Mouse (Mus musculus) midbrain, embryonic 14.5 days (tissue): Measurements from ENCODE around the gene Nudt4. TPM values are rescaled to one million over a fixed set of nuclear protein-coding genes. Genes with fewer than 3 reads are reported as not detected.
"Not testable (repeated sequence)": the region's sequence is repeated elsewhere in the genome, so short reads cannot be mapped to it uniquely, and the experiment has no call there.

Source experiments
- ATAC-seq: fragments of 200-750 bp; cut with Nextera tagmentation; 2 replicates; pipeline ENCODE4 v1.8.0; 2017; ENCODE audit warnings: moderate number of reproducible peaks, moderate library complexity; ENCODE audit not compliant: low FRiP score, low TSS enrichment
- DNase-seq: peaks from one replicate; pipeline ENCODE4 v3.0.0-alpha.2; 2015
- H3K27ac ChIP-seq: fragments of 300-500 bp; sonication (generic); replicated peaks from 2 replicates; pipeline ENCODE4 v1.5.1; 2014; ENCODE audit warnings: mild to moderate bottlenecking, low read depth, low read length, moderate library complexity
- H3K27me3 ChIP-seq: fragments of 300-500 bp; sonication (generic); 2 replicates; pipeline ENCODE4 v1.6.1; 2014; ENCODE audit warnings: low read length, control low read depth, mixed read lengths; ENCODE audit not compliant: control insufficient read depth, insufficient read depth
- H3K36me3 ChIP-seq: fragments of 300-500 bp; sonication (generic); 2 replicates; pipeline ENCODE4 v1.6.1; 2014; ENCODE audit warnings: low read length, control low read depth; ENCODE audit not compliant: control insufficient read depth, insufficient read depth
- H3K4me1 ChIP-seq: fragments of 300-500 bp; sonication (generic); 2 replicates; pipeline ENCODE4 v1.6.1; 2014; ENCODE audit warnings: mild to moderate bottlenecking, antibody characterized with exemption, low read length, control low read depth; ENCODE audit not compliant: control insufficient read depth, insufficient read depth
- H3K4me2 ChIP-seq: fragments of 300-500 bp; sonication (generic); 2 replicates; pipeline ENCODE4 v1.6.1; 2014; ENCODE audit warnings: mild to moderate bottlenecking, low read length, moderate library complexity
- H3K4me3 ChIP-seq: fragments of 300-500 bp; sonication (generic); replicated peaks from 2 replicates; pipeline ENCODE4 v1.5.1; 2014; ENCODE audit warnings: low read depth, low read length
- H3K9ac ChIP-seq: fragments of 300-500 bp; sonication (generic); replicated peaks from 2 replicates; pipeline ENCODE4 v1.6.1; 2014; ENCODE audit warnings: mild to moderate bottlenecking, low read length, moderate library complexity
- H3K9me3 ChIP-seq: fragments of 300-500 bp; sonication (generic); 2 replicates; pipeline ENCODE4 v1.6.1; 2016; ENCODE audit warnings: low read length, control low read depth, mixed read lengths; ENCODE audit not compliant: control insufficient read depth
- WGBS: fragments of 180-500 bp; shearing (Covaris S2); extraction: QIAGEN DNeasy Blood & Tissue Kit; methylation state at CpG from one replicate; pipeline ENCODE4 v1.1.7; 2014; 5-methylcytosine and 5-hydroxymethylcytosine counted together
- polyA plus RNA-seq: library from polyadenylated mRNA; unstranded; fragments of >200 nt; fragmentation: Nextera tagmentation; extraction: Ambion mirVana; gene quantifications from 2 replicates; pipeline ENCODE4 v1.2.1, GENCODE M21; 2014

Gene Nudt4
- polyA plus RNA-seq, 1 experiment from 2014 or later = 80.0 TPM

- not testable (repeated sequence) for H3K4me1 ChIP-seq, ATAC-seq, DNase-seq, H3K9me3 ChIP-seq, H3K4me2 ChIP-seq, H3K27ac ChIP-seq, H3K27me3 ChIP-seq, H3K4me3 ChIP-seq, H3K9ac ChIP-seq
- WGBS = 65% methylated on average over 5 of the region's 5 CpGs
- peaks cover 51% of the 10 kb centered on the region for H3K36me3 ChIP-seq
Measured at GRCm38 (mm10) chr10:95549080-95549479, 14.9 kb downstream of the Nudt4 start.

- Histone ChIP-seq H3K27me3 (no peaks in the 10 kb centered on the region), H3K27ac (no peak overlapping the region), H3K4me2 (no peak overlapping the region), H3K36me3 (peaks cover 53% of the 10 kb centered on the region), H3K9ac (no peak overlapping the region), H3K9me3 (no peaks in the 10 kb centered on the region), H3K4me1 (peaks cover 5% of the 10 kb centered on the region; the same call in 1 of the 2 replicates), H3K4me3 (no peak overlapping the region)
- WGBS = 83% methylated on average over 11 of the region's 11 CpGs
- ATAC-seq = no peak
- DNase-seq = no peak
Measured at GRCm38 (mm10) chr10:95548154-95548826, 15.7 kb downstream of the Nudt4 start.

GRCm38 (mm10) chr10:95546178-95546577 lies 17.8 kb downstream of the Nudt4 start:
- Histone ChIP-seq H3K27ac (no peak overlapping the region), H3K27me3 (no peaks in the 10 kb centered on the region), H3K36me3 (peaks cover 57% of the 10 kb centered on the region), H3K9me3 (no peaks in the 10 kb centered on the region), H3K9ac (no peak overlapping the region), H3K4me3 (no peak overlapping the region), H3K4me2 (no peak overlapping the region), H3K4me1 (no peaks in the 10 kb centered on the region)
- 90% methylated on average over 2 of the region's 2 CpGs for WGBS
- DNase-seq = no peak
- no peak for ATAC-seq

GRCm38 (mm10) chr10:95545051-95545450 lies 18.9 kb downstream of the Nudt4 start:
- Histone ChIP-seq H3K27me3 (no peaks in the 10 kb centered on the region), H3K4me1 (no peaks in the 10 kb centered on the region), H3K27ac (no peak overlapping the region), H3K4me2 (no peak overlapping the region), H3K9me3 (no peaks in the 10 kb centered on the region), H3K36me3 (peaks cover 52% of the 10 kb centered on the region), H3K4me3 (no peak overlapping the region), H3K9ac (no peak overlapping the region)
- ATAC-seq = no peak
- no peak for DNase-seq
- 67% methylated on average over 4 of the region's 4 CpGs for WGBS

- no peak overlapping the region for H3K4me3 ChIP-seq
- H3K36me3 ChIP-seq = peaks cover 48% of the 10 kb centered on the region
- 57% methylated on average over 2 of the region's 2 CpGs for WGBS
- H3K27me3 ChIP-seq = no peaks in the 10 kb centered on the region
- no peak overlapping the region for H3K27ac ChIP-seq
- H3K9ac ChIP-seq = no peak overlapping the region
- ATAC-seq (no peak), DNase-seq (no peak)
- H3K4me1 ChIP-seq = no peaks in the 10 kb centered on the region
- no peaks in the 10 kb centered on the region for H3K9me3 ChIP-seq
- H3K4me2 ChIP-seq = no peak overlapping the region
Measured at GRCm38 (mm10) chr10:95544651-95545050, 19.3 kb downstream of the Nudt4 start.

- ATAC-seq (no peak), DNase-seq (no peak)
- Histone ChIP-seq H3K27ac (no peak overlapping the region), H3K4me1 (no peaks in the 10 kb centered on the region), H3K9ac (no peak overlapping the region), H3K9me3 (no peaks in the 10 kb centered on the region), H3K27me3 (no peaks in the 10 kb centered on the region), H3K4me2 (no peak overlapping the region), H3K36me3 (peaks cover 41% of the 10 kb centered on the region), H3K4me3 (no peak overlapping the region)
Measured at GRCm38 (mm10) chr10:95544004-95544403, 19.9 kb downstream of the Nudt4 start.

GRCm38 (mm10) chr10:95543377-95543776 lies 20.6 kb downstream of the Nudt4 start:
- 93% methylated on average over 2 of the region's 2 CpGs for WGBS
- Histone ChIP-seq H3K4me3 (no peak overlapping the region), H3K27ac (no peak overlapping the region), H3K36me3 (peaks cover 37% of the 10 kb centered on the region), H3K4me2 (no peak overlapping the region), H3K27me3 (no peaks in the 10 kb centered on the region), H3K9ac (no peak overlapping the region), H3K9me3 (no peaks in the 10 kb centered on the region), H3K4me1 (no peaks in the 10 kb centered on the region)
- no peak for ATAC-seq
- no peak for DNase-seq

GRCm38 (mm10) chr10:95542916-95543315 lies 21.0 kb downstream of the Nudt4 start:
- Histone ChIP-seq H3K9me3 (no peaks in the 10 kb centered on the region), H3K4me1 (no peaks in the 10 kb centered on the region), H3K9ac (no peak overlapping the region), H3K27me3 (no peaks in the 10 kb centered on the region), H3K36me3 (peaks cover 33% of the 10 kb centered on the region), H3K27ac (no peak overlapping the region), H3K4me2 (no peak overlapping the region), H3K4me3 (no peak overlapping the region)
- no peak for ATAC-seq
- WGBS = 95% methylated on average over 4 of the region's 4 CpGs
- no peak for DNase-seq

- H3K9me3 ChIP-seq = no peaks in the 10 kb centered on the region
- H3K27ac ChIP-seq = no peak overlapping the region
- ATAC-seq (no peak), DNase-seq (no peak)
- no peak overlapping the region for H3K9ac ChIP-seq
- no peak overlapping the region for H3K4me3 ChIP-seq
- no peaks in the 10 kb centered on the region for H3K27me3 ChIP-seq
- WGBS = 96% methylated on average over 3 of the region's 3 CpGs
- H3K36me3 ChIP-seq = peaks cover 13% of the 10 kb centered on the region
- no peaks in the 10 kb centered on the region for H3K4me1 ChIP-seq
- H3K4me2 ChIP-seq = no peak overlapping the region
Measured at GRCm38 (mm10) chr10:95539841-95540240, 24.1 kb downstream of the Nudt4 start.
